Mouse (Mus musculus): Measurements from ENCODE around the gene Gm20517.

Gene Gm20517

DNA sequence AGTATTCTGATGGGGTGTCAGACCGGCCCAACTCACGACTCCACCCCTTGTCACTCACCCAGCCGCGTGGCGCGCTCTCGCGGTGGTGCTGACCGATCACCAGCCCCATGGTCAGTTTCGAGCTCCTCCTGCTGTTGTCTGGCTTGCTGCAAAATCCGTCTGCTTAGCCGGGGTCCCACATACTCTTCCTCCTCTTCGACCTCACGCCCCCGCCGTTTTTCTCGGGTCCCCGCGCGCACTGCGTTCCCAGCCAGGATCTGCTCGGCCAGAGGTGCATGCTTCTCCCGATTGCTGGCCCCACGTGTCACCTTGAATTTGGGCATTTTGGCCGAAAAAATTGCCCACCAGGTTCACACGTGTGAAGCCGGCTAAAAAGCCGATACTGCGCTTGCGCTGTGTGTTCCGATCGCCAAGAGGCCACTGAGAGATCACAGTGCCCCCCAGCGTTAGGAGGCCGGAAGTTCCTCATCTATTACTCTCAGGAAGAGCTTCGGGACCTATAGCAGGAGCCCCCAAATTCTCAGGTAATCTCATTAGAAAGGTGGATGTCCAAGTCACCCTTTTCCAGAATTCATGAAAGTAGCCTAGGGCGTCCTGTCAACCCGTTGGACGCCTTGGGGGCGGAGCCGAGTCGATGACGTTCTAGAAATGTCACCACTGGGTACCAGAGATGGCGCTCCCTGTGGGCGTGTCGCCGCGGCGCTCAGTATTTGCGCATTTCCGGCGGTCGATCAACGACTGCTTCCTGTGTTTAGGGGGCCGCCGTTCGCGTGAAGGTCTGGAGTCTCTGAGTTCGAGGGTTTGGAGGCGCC, at the start of gene Gm20517, which contains the start of the genes Bysl and Med20:
TSS of gene Gm20517 (plus strand) at position 741 of the 812 bp plus-strand sequence.
TSS of gene Bysl (minus strand) at position 644 of the 812 bp plus-strand sequence.
TSS of gene Med20 (plus strand) at position 734 of the 812 bp plus-strand sequence.
- peak; percentile 98 for DNase-seq (ENCODE audit: low read depth, low spot score)

DNA sequence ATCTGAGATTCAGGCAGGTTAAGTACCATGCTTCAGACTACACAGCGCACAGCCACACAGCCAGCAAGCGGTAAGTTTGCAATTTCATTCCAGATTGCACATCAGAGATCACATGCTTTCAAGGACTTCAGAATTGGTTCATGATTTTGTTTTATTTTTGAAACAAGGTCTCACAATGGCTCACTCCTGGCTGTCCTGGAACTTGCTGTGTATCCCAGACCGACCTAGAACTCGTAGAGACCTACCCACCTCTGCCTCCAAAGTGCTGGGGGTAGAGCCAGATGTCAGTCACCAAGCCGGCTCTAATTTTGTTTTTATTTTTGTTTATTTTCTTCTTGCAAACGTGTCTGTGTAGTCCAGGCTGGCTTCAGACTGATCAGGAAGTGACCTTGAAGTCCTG, 48.5 kb upstream of the Gm20517 start:
- no peak for DNase-seq (ENCODE audit: low read depth, low spot score)

DNA sequence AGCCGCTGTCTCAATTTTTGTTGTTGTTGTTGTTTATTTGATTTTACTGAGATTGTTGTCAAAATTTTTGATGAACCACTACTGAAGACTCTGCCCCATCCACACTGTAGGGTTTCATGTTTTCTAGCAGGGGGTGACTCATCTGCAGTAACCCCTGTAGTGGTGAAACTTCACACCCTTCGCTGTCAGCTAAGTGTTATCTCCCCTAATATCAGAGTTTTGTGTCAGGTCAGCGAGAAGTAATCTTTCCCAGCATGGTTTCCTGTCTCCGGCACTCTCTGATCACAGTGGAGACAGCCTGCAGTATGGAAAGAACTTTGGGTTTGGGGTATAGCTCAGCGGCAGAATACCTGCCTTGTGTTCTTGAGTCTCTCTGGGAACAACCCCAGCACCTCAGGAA, 46.8 kb upstream of the Gm20517 start:
- DNase-seq (ENCODE audit: low read depth, low spot score), result no peak

DNA sequence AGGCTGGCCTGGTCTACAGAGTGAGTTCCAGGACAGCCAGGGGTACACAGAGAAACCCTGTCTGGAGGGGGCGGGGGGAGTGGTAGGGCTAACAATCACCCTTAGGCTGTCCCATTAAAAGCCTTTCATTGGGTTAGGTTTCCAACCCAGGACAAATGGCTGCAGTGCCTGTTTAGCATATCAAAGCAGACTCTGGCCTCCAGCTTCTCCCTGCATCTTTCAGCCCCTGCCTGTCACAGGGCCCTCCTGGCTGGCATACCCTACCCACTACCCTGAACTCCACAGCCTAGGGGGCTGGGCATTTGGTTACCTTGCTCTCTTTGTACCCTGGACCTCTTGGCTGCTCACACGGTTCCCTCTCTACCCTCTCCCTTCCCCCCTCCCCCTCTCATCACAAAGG, 45.3 kb upstream of the Gm20517 start:
- peak; percentile 87 for DNase-seq (ENCODE audit: low read depth, low spot score)

DNA sequence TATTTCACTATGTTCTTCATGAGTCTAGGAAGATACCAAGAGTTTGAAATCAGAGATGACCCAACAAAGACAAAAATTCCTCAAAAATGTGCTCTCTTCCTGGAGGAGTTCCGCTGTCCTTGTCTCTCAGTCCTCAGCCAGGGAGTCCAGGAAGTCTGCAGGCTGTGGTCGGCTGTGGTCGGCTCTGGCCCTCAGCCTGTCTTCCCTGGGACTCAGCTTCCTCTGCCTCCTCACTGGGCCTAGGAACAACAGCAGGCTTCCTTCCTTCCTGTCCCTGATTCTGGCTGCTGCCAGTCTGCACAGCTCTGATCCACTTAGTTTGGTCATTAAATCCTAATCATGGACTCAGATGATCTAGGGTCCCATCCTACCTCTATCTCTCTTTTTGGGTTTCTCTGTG, 44.1 kb upstream of the Gm20517 start:
- no peak for DNase-seq (ENCODE audit: low read depth, low spot score)

DNA sequence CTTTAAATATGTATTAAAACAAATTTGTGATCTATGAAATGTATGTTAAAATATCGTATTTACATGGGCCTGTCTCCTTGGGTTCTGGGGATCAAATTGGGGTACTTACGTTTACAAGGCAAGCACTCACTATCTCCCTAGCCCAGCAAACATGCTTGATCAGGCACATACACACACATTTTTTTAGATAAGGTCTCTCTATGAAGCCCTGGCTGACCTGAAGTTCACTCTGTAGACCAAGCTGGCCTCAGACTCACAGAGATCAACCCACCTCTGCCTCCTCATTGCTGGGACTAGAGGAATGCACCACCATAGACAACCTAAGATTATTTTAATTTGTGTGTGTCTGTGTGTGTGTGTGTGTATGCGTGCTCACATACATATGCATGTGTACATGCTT, 43.0 kb upstream of the Gm20517 start:
- no peak for DNase-seq (ENCODE audit: low read depth, low spot score)

DNA sequence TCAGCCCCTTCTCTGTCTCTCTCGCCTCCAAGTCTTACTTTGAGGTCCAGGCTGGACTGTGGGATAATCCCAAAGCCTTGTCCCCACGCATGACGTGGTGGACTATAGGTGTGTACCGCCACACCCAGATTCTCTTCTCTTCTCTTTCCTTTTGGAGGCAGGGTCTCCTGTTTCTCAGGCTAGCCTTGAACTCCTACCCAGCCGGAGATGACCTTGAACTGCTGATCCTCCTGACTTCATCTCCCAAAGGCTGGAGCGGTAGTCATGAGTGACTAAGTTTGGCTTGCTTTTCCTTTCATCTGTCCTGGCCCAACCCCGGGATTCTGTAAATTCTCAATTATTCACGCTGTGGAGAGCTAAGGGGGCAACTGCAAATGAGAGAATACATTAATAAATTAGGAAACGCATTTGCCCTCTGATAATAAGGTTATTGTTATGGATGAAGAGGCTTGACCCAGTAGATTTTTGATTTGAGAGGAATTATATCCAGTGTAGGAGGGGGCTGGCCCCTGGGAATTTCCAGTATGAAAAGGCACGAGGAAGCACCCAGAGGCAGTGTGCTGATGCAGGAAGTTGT, 42.4 kb upstream of the Gm20517 start:
- peak; percentile 97 for DNase-seq (ENCODE audit: low read depth, low spot score)

DNA sequence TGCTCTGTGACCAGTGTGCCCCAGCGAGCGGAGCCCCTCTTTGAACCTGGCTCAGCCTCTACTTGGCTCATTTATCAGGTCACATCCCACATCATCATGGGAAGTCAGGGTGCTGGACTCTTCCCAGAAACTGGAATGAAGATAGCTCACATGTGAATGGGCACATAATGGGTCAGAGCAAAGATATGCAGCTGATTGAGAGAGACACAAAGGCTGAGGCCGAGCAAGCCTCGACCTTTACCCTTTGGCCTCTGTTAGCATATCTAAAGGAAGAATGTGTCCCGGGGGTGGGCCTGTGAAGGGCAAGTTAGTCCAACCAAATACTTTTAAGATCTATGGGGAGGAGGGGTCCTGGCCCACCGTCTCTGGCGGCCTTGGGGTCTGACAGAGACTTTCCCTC, 39.8 kb upstream of the Gm20517 start:
- DNase-seq (ENCODE audit: low read depth, low spot score), result peak; percentile 100

DNA sequence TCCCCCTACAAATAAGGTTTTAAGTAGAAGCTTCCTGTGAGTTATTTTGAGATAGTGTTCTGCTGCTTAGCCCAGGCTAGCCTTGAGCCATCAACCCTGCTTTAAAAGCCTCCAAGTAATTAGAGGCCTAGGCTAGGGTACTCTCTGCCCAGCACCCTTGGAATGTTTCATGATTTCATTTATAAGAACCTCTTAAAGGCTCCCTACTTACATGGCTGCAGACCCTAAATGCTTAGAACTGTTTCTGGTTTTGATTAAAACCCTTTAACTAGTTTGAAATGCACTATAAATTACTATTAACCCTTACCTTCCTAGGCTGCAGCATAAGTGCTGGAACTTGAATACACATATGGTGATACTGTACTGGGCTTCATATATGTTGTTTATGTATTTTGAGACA, 39.0 kb upstream of the Gm20517 start:
- DNase-seq (ENCODE audit: low read depth, low spot score), result no peak

DNA sequence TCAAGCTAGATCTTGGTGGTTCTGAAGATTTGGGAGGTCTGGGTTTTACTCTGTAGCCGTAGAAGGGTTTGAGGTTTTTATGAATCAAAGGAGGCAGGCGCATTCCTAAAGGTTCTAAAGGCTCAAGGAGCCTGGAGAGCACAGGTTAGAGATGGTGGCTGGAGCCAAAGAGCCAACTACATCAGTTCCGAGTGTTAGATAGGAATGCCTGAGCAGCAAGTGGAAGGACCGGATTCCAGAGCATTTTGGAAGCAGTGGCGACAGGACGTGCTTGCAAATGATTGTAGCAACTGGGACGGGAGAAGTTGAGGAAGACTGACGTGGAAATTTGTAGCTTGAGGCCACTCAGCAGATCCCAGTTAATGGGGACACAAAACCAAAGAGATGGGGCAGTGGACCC, 37.4 kb upstream of the Gm20517 start:
- peak; percentile 58 for DNase-seq (ENCODE audit: low read depth, low spot score)

DNA sequence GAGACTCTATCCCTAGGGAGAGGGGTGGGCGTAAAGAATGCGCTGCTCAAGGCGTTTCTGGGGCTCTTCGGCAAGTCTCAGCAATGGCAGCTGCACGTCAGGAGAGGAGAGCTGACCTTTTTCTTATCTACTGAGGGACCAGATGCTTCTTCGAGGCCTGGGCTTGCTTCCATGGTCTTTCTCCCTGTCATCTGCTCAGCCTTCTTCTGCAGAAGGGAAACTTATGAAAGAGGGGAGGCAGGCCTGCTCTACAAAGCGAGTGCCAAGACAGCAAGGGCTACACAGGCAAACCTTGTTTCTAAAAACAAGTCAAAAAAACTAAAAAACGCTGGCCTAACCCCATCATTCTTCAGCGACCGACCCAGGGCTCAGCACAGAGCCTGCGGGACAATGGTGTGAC, 36.6 kb upstream of the Gm20517 start:
- no peak for DNase-seq (ENCODE audit: low read depth, low spot score)

DNA sequence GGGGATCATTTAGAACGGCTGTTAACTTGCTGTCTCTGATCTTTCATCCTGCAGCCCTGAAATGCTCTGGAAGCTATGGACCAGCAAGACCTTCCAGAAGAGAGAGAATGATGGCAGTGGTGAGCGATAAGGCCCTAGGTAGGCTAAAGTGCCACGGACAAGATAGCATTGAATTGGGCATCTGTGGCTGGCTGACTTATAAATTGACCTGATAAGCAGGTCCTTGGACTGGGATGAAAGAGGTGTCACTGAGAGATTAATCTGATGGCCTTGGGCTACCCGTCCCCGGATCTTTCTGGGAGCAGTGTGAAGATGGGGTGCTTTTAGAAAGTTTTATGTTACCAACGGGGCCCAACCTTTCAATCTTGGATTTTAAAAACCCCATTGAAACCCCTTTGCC, 32.7 kb upstream of the Gm20517 start:
- no peak for DNase-seq (ENCODE audit: low read depth, low spot score)

DNA sequence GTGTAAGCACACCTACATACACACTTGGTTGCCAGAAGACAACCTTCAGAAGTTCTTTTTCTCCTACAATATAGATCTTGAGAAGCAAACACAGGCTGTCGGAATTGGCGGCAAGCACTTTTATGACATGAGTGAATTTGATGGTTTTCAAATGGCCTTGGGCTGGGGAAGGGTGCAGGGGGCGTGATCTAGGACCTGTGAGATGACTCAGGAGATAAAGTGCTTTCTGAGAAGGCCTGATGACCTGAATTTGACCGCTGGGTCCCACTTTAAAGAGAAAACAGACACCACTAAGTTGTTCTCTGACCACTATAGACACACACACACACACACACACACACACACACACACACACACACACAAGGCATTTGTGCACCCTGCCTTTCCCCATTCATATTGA, 30.4 kb upstream of the Gm20517 start:
- DNase-seq (ENCODE audit: low read depth, low spot score), result peak; percentile 55

DNA sequence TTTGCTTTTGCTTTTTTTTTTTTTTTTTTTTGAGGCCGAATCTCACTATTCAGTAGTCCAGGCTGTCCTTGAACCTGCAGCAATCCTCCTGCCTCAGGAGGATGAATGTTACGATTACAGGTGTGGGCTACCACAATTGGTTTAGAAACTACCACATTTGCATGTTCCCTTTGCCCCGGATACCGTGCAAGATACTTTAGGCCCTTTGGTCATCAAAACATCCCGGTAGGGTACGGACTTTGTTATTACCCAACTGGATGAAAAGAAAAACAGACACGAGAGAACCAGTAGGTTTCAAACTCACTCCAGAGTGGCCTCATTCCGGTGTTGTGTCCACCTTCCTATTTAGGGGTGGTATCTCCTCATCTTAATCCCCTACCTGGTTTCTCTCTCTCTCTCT, 22.9 kb upstream of the Gm20517 start:
- DNase-seq (ENCODE audit: low read depth, low spot score), result no peak

DNA sequence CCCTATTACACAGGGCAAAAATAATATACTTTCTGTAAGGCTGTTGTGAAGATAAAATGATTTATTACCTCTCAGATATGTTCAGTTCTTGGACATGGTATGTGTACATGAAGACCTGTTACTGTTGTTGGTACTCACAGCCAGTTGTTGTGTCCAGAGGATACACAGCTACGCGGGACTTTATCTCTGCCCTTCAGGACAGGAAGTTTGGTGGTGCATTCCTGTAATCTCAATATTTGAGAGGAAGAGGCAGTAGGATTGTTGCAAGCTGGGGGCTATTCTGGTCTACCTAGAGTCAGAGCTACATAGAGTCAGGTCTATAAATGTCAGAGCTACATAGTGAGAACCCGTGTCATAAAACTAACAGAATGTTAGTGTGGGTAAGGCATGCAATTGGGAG, 20.3 kb upstream of the Gm20517 start:
- no peak for DNase-seq (ENCODE audit: low read depth, low spot score)

DNA sequence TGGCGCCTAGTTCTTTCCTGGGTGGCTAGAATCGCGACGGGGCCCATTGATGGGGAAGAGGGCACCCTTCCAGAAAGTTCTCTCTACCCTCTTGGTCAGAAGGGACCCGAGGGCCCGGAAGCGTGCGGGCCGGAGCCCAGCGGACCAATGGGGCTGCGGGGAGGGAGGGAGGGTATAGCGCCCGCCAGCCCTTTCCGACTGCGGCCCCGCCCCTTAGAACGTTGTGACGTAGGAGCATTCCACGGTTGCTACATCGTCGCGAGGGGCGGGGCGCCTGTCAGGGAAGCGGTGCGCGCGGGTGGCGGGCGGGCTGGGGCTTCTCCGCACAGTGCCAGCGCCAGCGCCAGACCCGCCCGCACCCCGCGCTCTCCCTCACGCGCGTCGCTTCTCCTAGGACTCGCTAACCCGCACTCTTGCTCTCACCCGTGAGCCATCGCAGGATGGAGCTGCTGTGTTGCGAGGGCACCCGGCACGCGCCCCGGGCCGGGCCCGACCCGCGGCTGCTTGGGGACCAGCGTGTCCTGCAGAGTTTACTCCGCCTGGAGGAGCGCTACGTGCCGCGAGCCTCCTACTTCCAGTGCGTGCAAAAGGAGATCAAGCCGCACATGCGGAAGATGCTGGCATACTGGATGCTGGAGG, 18.1 kb upstream of the Gm20517 start:
- DNase-seq (ENCODE audit: low read depth, low spot score), result peak; percentile 96

DNA sequence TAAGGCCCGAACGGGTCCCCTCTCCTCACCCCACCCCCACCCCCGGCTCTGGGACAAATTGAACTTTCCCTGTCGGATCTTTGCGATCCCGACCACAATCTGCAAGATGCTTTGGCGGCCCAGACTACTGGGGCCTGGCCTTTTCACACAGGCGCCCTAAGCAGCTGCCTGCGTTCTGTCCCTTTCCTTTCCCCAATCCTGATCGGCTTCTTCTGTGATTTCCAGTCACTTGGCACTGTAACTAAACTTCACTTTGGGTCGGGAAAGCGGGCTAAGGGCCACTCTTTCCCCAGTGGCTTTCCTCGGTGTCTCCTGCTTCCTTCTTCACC, 17.6 kb upstream of the Gm20517 start:
- no peak for DNase-seq (ENCODE audit: low read depth, low spot score)

DNA sequence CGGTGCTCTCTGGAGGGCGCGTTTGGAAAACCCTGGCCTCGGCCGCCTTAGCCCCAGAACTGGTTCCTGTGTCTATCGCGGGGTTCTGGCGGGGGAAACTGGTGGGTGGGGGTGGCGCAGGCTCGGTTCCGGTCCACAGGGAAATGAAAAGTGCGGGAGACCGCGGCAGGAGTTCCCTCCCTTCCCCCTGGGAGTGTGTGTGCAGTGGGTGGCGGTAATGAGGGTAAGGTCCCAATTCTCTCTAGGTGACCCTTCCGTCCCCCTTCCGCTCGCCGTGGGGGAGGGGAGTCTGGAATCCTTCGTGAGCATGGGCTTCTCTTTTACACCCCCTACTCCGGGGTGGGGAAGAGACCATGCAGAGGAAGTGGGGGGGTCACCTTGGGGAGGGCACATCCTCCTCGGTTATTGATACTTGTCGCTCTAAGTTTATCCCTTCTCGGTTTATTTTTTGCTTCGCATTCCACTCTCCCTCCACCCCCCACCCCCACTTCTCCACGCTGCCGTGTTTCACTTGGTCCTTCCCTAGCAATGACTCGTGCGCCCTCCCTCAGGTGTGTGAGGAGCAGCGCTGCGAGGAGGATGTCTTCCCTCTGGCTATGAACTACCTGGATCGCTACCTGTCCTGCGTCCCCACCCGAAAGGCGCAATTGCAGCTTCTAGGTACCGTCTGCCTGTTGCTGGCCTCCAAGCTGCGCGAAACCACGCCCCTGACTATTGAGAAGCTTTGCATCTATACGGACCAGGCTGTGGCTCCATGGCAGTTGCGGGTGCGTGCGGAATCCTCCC, 17.0 kb upstream of the Gm20517 start:
- peak; percentile 76 for DNase-seq (ENCODE audit: low read depth, low spot score)

DNA sequence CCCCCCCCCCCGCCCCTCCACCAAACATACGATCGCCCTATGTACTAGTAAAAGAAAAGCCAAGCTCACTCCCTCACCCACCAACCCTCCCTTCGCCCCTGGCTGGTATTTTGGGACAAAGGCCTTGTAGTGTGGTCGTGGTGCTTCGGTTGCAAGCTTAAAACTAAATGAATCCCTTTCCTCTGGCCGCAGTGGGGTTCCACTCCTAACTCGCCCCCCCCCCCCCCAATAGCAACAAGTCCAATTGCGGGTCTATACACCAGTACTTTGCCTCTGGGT, 16.5 kb upstream of the Gm20517 start:
- DNase-seq (ENCODE audit: low read depth, low spot score), result no peak

DNA sequence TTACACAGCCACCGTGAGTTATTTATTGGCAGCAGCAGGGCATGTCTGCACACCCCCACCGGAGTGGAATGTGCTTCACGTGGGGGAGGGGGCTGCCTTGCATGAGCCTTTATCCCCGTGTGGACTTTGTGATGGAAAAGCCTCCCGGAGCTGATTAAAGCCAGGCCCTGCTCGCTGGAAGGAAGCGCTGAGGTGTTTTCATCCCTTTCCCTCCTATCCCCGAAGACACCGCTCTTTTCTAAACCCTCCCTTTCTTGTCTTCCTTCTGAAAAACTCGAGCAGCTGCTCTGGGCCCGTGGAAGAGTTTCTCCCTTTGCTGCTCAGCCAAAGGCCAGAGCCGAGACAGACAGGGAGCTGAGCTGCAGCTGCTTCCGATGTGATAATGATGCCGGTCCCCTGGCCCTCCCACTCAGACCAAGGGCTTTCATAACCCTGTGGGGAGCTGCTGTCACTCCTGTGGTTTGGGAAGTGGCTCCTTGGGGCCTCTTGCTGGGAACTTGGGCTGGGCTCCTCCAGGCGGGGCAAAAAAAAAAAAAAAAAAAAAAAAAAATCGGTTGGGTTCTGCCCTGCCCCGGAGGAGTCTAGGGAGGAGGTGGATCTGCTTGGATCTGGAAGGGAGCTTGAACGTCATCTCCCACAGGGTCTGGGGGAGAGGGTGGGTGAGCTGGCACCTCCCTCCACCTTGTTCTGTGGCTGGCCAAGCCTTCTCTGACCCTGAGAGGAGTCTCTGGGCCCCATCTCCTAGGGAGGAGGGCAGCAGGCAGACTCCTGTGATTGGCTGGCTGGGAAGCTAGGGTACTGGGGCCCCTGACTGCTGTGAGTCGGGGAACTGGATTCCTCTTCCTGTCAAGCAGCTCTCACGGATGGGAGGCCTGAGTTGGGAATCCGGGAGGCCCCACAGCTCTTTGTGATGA, 15.9 kb upstream of the Gm20517 start:
- peak; percentile 92 for DNase-seq (ENCODE audit: low read depth, low spot score)

DNA sequence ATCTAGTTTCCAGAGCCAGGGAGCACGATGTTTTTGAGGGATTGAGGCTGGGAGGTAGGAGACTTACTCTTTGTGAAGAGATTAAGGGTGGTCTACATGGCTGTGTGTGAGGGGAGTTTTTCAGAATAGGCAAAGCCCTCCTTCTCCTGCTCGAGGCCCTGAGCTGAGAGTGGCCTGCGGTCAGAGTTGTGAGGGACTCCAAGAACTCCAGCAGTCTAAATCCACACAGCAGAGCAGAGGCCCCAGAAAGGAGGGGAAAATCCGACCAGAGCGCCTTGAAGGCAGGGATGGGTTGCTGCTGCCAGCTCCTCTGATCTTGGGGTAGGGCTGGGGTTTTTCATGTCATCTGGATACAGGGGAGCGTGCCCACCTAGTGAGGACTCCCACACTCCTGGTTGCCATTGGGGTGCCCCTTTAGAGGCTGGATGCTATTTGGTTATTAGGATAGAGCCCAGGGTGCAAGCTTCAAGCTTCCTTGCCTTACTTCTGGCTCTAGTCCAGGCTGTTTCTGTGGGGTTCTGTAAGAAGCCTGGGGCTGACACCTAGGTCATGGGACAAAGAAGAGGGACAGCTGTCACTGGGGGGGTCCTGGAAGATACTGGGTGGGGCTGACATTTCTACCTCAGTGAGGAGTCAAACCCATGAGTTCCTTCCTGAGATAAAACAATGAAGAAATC, 15.1 kb upstream of the Gm20517 start:
- no peak for DNase-seq (ENCODE audit: low read depth, low spot score)
